Mouse (Mus musculus) right cerebral cortex, postnatal 25 days (tissue): ENCODE results near the gene Nenf.
A peak's percentile ranks its signal among the peaks of the same experiment; 100 is the strongest.

Experiments used
- DNase-seq: peaks from one replicate; pipeline ENCODE4 v3.0.0; 2022

Nenf gene

GRCm38 (mm10) chr1:191317591-191318196, at the start of gene Nenf:
Gene Nenf (minus strand): TSS chr1:191318194.
- DNase-seq, result peak; percentile 80

- no peak for DNase-seq
Observed at GRCm38 (mm10) chr1:191364477-191364876, 46.5 kb upstream of the Nenf start.

GRCm38 (mm10) chr1:191362412-191362811, 44.4 kb upstream of the Nenf start:
- DNase-seq, result no peak

GRCm38 (mm10) chr1:191359478-191359877, 41.5 kb upstream of the Nenf start:
- no peak for DNase-seq

- no peak for DNase-seq
Observed at GRCm38 (mm10) chr1:191356936-191357335, 38.9 kb upstream of the Nenf start.

GRCm38 (mm10) chr1:191353836-191354235, 35.8 kb upstream of the Nenf start:
- no peak for DNase-seq

- no peak for DNase-seq
Observed at GRCm38 (mm10) chr1:191352786-191353488, 34.9 kb upstream of the Nenf start.

GRCm38 (mm10) chr1:191350355-191350754, 32.4 kb upstream of the Nenf start:
- DNase-seq, result no peak

- no peak for DNase-seq
Observed at GRCm38 (mm10) chr1:191349486-191350037, 31.6 kb upstream of the Nenf start.

GRCm38 (mm10) chr1:191348996-191349395, 31.0 kb upstream of the Nenf start:
- DNase-seq, result no peak

- no peak for DNase-seq
Observed at GRCm38 (mm10) chr1:191348592-191348991, 30.6 kb upstream of the Nenf start.

- DNase-seq, result no peak
Observed at GRCm38 (mm10) chr1:191347602-191348001, 29.6 kb upstream of the Nenf start.

- DNase-seq, result no peak
Observed at GRCm38 (mm10) chr1:191340530-191340929, 22.5 kb upstream of the Nenf start.

GRCm38 (mm10) chr1:191339876-191340275, 21.9 kb upstream of the Nenf start:
- no peak for DNase-seq

GRCm38 (mm10) chr1:191334500-191334899, 16.5 kb upstream of the Nenf start:
- no peak for DNase-seq

- no peak for DNase-seq
Observed at GRCm38 (mm10) chr1:191330356-191330755, 12.4 kb upstream of the Nenf start.

- DNase-seq, result no peak
Observed at GRCm38 (mm10) chr1:191328019-191328441, 10.0 kb upstream of the Nenf start.

GRCm38 (mm10) chr1:191327258-191327657, 9.3 kb upstream of the Nenf start:
- no peak for DNase-seq

- no peak for DNase-seq
Observed at GRCm38 (mm10) chr1:191326233-191326882, 8.4 kb upstream of the Nenf start.

GRCm38 (mm10) chr1:191325726-191326232, 7.8 kb upstream of the Nenf start, which contains the start of gene Tmem206:
Gene Tmem206 (plus strand): TSS chr1:191325912.
- peak; percentile 93 for DNase-seq

- DNase-seq, result no peak
Observed at GRCm38 (mm10) chr1:191324733-191325590, 7.0 kb upstream of the Nenf start.

GRCm38 (mm10) chr1:191323381-191323780, 5.4 kb upstream of the Nenf start:
- DNase-seq, result no peak
